Mouse (Mus musculus) small intestine, adult 2 months (tissue): Measurements from ENCODE around the gene Pfkfb4.

ENCODE experiments used
- CTCF ChIP-seq: fragments of 200-500 bp; IDR thresholded peaks from 2 replicates; pipeline ENCODE4 v1.5.1; 2012; ENCODE audit warnings: low read depth, mild to moderate bottlenecking, control low read depth, inconsistent platforms, low read length, moderate library complexity, mixed read lengths; ENCODE audit not compliant: insufficient replicate concordance, insufficient read length; ENCODE audit errors: extremely low read depth
- POLR2A ChIP-seq: fragments of 200-500 bp; IDR thresholded peaks from 2 replicates; pipeline ENCODE4 v1.6.1; 2012; ENCODE audit warnings: low read depth, mild to moderate bottlenecking, control low read depth, inconsistent platforms, low read length, moderate library complexity

- TF ChIP-seq POLR2A = no peak; the same call in 1 of the 2 replicates
- TF ChIP-seq CTCF = no peak
These were observed 35.9 kb downstream of the Pfkfb4 start for GRCm38 (mm10) chr9:109027521-109027920.
